Mouse (Mus musculus) cerebellum, postnatal 14 days (tissue): ENCODE data around the gene Xpnpep2.

Experiments used
- DNase-seq, 2 experiments: peaks; one replicate each; pipeline ENCODE4 v3.0.0; 2021; ENCODE audit warnings: mixed read lengths in 2 of 2

Gene Xpnpep2

DNA sequence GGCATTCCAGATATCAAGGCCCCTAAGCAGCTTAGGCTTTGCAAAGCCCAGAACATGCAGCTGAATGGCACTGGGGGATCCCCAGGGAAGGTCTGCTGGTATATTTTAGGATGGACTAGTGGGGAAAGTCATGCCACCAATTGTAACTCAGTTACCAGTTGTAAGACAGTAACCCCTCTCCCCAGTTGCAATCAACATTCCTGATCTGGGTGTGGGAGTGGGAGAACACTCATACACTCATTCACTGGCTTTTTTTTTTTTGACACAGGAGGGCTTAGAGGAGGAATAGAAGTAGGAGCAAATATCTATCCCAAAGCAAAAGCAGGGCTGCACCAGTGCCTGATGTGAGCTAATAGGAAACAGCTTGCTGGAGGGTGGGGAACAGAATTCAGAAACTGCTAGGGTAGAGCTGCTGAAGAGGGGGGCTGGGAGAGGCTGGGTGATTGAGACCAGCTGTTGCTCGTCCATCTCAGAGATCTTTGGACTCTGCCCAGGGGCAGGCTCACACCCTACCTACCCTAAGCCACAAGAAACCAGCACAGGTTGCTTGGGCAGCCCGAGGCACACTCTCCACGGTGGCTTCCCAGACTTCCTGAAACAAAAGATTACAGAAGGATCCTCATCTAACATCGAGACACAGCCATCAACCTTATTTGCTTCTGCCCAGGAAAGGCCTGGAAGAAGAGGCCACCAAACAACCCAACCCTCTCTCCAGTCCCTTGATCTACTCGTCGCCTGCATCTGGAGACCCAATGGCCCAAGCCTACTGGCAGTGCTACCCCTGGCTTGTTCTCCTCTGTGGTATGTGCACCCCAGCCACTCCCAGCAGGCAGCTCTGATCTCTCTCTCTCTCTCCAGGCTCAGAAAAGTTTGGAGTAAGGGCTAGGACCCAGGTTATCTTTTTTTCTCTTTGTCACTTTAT, at the start of gene Xpnpep2:
Xpnpep2 (plus strand) TSS at position 332 of the 922 bp plus-strand sequence.
- no peak for DNase-seq

DNA sequence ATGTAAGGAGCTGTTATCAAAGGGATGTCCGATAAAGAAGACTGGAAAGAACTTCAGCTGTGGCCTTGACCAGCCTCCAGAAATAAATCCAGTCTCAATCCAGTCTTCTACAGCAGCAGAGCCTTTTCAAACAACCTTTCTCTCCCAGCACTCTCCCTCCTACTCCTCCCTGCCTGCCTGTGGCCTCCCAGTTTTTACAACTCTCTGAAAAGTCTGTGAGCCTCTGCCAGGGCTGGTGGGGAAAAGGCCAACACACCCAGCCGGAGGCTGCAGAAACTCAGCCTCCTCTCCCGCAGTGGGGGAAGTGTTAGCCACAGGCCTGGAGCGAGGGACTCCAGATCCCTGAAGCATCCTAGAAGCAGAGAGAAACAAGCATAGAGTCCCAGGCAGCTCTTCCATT, 46.0 kb upstream of the Xpnpep2 start:
- no peak for DNase-seq

DNA sequence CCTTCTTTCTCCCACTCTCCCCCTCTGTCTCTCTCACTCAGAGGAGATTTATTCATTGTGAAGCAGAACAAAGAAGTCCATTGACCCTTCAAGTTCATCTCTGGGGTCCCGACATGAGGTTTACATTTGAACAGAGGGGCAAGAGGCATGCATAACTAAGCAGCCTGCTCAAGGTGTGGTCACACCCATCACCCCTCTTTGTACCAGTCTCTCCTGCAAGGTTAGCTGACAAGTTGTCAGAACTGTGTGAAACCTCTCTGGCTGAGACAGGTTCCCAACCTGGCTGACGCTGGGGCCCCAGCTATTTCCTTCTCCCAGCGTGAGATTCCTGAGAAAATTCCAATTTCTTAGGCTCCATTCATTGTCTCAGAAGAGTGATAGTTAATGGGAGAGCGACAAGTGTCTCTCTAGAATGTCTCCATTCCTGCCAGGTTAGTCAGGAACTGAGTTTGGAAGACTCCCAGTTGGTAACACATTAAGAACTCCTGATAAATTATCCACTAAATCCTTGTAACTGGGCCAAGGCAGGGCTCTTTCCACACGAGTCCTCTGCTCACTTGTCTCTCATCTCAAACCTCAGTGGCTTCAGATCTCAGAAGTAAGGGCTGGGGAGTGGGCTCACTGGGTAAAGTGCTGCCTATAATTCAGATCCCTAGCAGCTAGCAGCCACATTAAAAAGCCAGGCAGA, 44.2 kb upstream of the Xpnpep2 start:
- DNase-seq = no peak

DNA sequence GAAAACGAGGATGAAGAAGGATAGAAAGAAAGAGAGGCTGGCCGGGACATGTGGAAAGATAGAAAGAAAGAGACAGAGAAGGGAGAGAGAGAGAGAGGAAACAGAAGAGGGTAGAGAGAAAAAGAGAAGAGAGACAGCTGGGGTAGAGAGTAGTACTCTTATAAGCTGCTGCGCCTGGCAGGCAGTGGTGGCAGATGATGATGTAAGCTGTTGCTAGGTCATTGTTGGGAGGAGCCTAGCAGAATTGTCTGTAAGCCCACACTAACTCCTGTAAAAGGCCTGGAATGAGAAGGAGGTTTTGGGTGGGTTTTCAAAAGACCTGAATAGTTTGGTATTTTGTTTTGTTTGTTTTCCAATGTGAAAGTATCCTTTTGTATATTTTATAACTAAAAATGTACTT, 41.6 kb upstream of the Xpnpep2 start:
- no peak for DNase-seq

DNA sequence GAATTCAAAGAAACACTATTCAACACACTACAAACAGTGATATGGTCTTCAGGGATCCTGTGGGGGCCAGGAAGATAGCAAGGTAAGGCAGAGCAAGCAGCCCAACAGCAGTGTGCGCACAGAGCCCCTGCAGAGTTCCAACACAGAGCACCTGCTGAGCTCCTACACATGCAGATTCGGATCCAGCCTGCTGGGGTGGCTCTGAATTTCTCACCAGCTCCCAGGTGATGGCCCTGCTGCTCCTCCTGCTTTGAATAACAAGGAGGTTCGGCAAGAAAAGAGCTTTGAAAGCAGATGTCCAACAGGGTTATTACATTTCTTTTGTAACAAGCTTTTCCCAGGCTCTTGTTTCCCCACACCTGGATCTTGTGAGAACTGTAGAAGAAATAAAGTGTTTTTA, 36.6 kb upstream of the Xpnpep2 start:
- no peak for DNase-seq

DNA sequence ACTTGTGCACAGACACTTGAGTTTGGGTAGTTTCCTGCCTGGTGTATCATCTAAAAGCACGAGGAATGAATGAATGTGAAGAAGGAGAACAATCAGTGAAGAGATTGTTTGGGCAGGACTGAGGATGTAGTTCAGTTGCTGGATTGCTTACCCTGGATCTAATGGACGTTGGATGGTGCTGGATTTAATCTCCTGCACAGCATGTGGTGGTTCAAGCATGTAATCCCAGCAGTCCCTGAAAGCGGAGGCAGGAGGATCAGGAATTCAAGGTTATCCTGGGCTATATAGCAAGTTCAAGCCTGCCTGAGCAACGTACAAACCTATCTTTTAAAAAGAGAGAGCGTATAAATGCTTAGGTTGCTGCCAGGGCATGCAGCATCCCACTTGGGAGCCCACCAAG, 36.1 kb upstream of the Xpnpep2 start:
- no peak for DNase-seq

DNA sequence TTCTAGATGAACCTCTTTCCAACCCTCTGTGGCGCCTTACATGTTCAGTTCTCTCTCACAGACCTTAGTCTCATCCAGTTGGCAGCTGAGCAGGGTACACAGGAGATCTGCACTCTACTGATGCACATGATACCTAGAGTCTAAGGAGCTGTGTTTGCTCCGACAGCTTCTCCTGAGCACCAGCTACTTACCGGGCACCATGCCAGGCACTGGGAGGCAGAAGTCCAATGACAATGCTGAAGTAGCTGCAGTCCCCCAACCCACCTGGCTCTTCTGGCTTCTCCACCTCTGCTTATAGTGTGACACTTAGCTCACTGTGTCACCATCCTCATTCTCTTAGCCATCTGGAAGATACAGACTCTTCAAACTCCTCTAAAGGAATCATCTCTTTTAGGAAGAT, 33.8 kb upstream of the Xpnpep2 start:
- DNase-seq = peak; percentile 44 to 72

DNA sequence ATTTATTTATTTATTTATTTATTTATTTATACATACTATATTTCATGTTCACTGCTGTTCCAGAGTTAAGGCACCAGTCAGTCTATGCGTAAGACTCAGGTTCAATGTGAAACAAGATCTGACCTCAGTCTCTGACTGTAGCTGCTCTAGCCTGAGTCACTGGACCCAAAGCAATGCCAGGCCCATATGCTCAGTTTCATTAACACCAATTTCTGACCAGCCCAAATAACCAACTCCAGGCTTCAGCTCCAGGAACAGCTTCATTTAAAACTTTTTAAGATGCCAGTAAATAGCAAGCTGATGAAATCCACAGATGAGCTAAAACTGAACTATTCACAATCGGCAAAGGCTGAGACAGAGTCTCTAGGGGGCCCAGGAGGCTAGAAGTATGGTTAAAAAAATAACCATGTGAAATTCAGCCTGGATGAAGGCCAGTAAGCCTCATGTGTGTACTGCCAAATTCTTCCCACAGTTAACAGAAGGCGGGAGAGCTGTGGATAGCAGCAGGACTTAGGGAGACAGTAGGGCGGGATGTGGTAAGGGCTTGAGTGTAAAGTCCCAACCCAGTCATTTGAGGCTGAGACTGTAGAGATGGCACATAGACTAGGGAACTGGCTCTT, 31.6 kb upstream of the Xpnpep2 start:
- peak; percentile 26 to 44 for DNase-seq

DNA sequence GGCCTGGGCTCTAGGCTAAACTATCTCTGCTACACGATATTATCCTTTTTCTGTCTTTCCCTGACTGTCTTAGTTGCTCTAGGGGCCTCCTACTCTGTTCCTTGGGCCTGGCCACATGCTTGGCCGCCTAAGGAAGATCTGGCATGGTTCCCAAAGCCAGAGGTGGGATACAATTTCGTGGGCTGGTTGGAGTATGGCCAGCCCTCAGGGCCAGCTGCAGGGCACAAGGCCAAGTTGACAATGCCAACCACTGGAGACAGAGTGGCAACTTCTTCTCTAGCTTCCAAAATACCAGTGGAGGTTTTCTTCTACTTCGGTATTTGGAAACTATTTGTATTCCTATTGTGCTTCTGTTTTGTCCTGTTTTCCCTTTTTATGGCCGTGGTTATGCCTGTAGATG, 26.2 kb upstream of the Xpnpep2 start:
- no peak for DNase-seq

DNA sequence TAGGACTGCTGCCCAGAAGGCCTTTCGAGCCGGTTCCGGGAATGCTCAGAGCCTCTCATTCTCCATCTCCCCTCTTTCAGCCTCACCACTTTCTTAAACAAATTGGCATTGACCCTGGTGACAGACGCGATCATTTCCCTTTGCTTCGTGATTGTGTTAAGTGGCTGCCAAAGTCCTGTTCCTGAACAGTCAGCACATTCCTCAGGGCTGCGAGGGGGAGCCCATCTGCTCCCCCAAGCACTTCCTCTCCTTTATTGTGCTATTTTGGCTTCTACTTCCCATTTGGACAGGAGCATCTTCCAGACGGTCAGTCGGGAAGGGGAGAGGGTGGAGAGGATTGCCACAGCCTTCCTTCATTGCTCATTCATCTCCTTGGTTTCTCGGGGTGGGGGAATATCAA, 16.4 kb upstream of the Xpnpep2 start:
- peak; percentile 47 to 70 for DNase-seq

DNA sequence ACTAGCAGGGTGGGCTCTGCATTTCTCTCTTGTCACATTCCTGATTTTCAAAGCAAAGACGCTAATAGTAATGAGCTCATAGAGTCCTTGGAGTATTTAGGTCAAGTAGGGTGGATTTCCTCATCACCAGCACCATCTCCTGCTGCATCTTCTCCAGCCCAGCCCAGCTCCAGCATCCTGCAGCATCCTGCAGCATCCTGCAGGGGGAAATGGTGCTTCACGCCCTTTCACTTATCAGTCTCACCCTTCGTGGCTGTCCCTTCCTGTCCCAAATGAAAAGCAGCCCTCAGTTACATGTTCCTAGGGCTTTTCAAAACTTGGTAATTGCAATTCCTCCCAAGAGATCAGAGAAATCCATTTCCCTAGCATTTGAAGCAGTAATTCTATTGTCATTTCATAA, 15.0 kb upstream of the Xpnpep2 start:
- DNase-seq = peak; percentile 42 to 60

DNA sequence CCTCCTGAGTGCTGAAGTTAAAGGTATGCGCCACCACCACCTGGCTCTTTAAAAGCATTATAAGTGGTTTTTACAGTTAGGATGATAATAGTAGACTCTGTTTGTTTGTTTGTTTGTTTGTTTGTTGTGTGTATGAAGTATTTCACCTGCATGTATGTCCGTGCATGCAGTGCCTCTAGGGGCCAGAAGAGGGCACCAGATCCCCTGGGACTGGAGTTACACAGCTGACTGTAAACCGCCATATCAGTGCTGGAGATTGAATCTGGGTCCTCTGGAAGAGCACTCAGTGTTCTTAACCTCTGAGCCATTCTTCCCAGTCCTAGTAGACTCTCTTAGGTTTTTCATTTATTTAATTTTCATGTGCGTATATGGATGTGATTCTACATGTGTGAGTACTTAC, 13.9 kb upstream of the Xpnpep2 start:
- peak; percentile 52 to 63 for DNase-seq

DNA sequence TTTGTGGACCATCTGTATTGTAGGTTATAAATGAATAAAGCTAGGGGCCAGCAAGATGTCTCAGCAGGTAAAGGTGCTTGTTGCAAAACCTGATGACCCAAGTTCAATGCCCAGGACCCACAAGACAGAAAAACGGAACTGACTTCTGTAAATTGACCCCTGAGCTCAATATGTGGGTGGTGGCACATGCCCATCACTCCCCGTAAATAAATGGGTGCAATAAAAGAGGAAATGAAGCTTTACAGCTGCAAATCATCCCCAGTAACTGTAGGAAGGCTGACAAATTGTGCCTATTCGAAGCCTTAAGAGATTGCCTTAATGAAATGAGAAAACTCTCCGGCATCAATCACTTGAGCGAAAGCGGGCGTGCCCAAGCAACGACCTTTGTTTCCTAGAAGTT, 11.9 kb upstream of the Xpnpep2 start:
- no peak for DNase-seq

DNA sequence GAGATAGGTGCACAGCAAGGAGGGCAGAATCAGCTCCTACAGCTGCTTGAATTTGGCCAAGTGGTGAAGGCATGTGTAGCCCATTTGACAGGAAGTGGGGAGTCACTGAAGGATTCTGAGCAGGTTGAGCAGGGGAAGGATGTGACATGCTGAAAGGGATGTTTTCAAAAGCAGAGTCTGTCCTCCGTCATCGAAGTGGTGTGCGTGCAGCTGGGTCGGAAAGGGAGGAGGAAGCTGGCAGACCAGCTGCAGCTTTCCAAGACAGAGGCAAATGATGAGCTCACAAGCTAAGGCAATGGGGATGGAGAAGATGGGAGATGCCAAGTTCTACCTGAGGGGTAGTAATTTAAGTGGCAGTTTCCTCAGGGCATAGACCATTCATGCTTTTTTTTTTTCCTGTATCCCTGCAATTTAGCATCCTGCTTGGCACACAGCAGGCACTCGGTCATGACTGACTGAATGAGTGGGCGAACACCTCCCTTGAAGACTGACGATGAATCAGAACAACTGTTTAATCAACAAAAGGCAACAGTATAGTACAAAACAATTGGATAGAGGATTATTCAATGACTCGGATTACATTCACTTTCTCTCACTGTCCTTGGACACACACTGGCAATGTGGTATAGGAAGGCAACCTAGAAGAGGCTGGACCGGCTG, 9.9 kb upstream of the Xpnpep2 start:
- DNase-seq = no peak

DNA sequence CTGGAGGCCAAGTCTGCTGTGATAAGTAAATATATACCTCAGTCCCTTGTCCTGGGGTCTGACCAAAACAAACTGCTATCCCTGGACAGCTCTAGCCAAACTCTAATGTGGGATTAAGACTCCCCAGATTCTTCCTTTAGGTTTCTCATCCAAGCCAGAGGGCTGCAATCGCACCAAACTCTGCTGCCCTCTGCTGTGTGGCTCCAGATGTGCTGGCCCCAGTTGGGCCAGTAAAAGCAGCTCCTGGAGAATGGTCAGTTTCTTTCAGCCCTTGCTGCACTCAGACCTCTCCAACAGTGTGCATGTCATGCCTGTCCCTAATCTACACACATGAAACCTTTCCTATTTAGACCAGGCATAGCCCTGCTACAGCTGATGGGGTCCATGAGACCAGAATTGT, 8.7 kb upstream of the Xpnpep2 start:
- DNase-seq = no peak

DNA sequence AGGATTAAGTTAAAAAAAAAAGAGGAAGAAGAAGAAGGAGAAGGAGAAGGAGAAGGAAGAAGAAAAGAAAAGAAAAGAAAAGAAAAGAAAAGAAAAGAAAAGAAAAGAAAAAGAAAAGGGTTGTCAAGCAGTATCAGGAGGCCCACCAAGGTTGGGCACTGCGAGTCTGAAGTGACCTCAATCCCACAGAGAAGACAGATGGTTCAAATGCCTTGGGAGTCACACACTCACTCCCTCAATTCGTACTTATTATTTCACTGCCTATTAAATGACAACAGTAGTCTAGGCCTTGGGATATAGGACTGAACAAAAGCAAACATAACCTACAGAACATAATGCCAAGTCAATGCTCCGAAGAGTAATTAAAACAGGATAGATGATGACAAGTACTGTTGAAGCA, 5.3 kb upstream of the Xpnpep2 start:
- no peak for DNase-seq

DNA sequence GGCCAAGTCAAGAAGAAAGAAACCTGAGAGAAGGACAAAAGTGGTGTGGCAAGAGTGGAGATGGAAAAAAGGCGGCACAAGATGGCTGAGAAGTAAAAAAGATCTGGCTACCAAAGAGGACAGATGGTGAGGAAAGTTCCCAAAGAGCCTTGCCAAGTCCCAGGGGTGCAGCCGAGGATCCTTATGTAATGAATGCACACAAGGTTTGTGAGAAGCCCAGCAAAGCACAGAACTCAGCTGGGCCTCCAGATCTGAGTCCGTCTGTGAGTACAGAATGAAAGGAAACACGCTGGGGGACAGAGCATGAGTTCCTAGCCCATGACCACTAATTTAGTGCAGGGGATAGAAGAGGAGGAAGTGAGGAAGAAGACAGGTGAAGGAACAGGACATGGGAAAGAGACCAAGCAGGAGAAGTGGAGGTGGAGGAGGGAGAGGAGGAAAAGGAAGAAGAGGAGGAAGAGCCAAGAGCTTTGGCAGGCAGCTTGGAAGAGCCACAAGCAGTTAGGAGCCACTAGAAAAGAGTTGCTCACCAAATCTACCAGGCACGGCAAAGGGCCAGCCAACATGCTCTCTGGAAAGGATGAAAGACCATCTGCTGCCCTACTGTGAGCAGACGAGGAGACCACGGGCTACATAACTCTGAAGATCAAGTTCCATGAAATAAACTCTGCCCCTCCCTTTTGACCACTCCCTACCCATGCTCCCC, 3.6 kb upstream of the Xpnpep2 start:
- DNase-seq = peak; percentile 47 to 69

DNA sequence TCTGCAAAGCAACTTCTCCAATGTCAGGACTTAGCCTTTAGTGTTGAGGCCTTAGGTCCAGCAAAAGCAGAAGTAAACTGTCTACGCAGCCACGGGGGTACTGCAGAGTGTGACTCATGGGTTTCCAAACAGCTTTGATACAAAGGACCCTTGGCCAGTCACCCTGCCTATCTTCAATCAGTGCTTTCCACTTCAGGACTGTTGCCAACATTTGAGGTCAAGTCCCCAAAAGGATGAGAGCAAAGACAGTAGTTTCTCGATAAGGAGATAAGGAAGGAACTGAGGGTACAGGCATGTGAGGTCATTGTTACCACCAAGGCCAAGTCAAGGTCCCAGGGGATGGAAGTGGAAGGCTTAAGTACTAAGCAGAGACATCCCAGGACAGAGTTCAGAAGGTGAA, 2.3 kb upstream of the Xpnpep2 start:
- no peak for DNase-seq

DNA sequence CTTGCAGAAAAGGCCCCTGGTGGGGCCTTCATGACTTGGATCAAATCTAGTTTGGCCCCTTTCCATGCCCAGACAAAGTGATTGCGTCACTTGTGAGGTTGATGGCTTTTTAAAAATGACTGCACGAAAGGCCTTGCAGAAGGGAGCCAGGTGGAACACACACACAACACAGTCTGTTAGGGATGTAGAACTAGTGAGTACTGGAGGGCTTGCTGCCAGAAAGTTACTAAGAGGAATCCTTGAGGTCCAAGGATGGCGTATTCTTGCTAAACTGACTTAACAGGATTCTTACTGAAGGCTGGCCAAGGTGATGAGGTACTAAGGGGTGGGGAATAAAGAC, 761 bp downstream of the Xpnpep2 start:
- DNase-seq = no peak

DNA sequence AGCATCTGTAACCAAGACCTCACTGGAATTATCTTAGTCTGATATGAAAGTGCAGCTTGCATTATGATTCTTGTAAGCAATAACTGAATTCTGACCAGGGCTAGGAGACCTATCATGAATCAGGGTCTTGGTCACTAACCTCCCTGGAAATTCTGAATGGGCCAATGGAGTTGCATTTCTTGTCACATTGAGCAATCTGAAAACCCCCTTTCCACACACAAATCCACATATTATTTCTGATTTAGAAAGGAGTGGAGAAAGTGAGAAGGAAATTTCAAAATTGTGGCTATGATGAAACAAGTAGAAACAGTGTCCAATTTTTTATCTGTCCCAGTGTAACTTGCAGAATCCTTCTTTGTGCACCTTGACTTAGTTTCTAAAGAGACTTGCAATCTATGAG, 10.8 kb downstream of the Xpnpep2 start:
- DNase-seq = no peak

DNA sequence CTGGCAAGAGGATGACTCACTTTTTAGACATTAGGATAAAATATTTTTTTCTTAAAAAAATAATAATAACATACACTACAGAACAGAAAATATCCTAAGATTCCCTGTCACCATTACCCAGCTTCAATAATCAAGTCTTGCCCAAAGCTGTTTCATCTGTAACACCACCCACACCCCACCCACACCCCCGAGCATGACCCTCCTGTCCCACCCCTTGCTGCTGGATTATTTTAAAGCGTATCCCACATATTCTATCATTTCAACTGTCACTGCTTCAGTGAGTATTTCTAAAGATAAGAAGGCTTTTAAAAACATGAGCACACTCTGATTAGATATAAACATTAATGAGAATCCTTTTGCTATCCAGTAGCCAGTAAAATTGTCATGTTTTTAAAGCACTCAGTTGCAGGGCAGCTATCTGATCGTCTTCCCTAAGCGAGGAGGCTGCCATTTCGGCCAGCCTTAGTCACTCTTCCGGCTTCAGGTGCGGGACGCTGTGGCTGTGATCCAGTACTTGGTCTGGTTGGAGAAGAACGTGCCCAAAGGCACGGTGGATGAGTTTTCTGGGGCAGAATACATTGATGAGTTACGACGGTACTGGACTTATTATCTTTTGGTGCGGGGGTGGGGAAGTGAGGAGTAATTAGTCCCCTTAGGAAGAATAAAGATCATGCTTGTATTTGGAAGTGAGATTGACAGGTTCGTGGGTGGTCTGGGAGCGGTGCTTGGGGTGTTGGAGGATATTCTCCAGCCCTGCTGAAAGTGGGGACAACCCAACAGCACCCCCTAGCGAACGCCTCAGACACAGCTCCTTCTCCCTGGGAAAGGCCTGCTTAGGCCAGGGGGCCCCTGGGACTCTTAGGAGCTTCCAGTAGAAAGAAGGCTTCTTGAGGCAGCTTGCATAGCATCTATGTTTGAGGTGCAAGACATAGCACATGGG, 15.9 kb downstream of the Xpnpep2 start:
- DNase-seq = peak; percentile 82 to 87
